Mouse (Mus musculus) G1E (cell line): ENCODE results near the gene Ccnl1. TPM values are rescaled to one million over a fixed set of nuclear protein-coding genes. Genes with fewer than 3 reads are reported as not detected.

Experiments
- ATAC-seq: 2 replicates; pipeline ENCODE4 v1.8.0; 2016; ENCODE audit warnings: mild to moderate bottlenecking; ENCODE audit not compliant: insufficient number of reproducible peaks, poor library complexity, low FRiP score, severe bottlenecking; ENCODE audit errors: extremely low read depth
- DNase-seq: peaks from one replicate; pipeline ENCODE4 v3.0.0; 2012; ENCODE audit warnings: low spot score
- H3K27me3 ChIP-seq: 2 replicates; pipeline ENCODE4 v1.6.1; 2012; ENCODE audit warnings: mild to moderate bottlenecking, low read length, inconsistent platforms; ENCODE audit not compliant: insufficient read depth
- H3K36me3 ChIP-seq: replicated peaks from 2 replicates; pipeline ENCODE3; 2012; ENCODE audit warnings: mild to moderate bottlenecking, inconsistent platforms
- H3K4me1 ChIP-seq: 2 replicates; pipeline ENCODE4 v1.6.1; 2012; ENCODE audit warnings: low read depth, low read length, inconsistent platforms, mixed read lengths; ENCODE audit not compliant: insufficient read depth
- H3K4me3 ChIP-seq: 2 replicates; pipeline ENCODE4 v1.5.1; 2012; ENCODE audit warnings: low read depth, mild to moderate bottlenecking, inconsistent platforms, low read length, moderate library complexity, mixed read lengths
- H3K9me3 ChIP-seq: replicated peaks from 2 replicates; pipeline ENCODE4 v1.6.1; 2012; ENCODE audit warnings: inconsistent platforms
- CTCF ChIP-seq: IDR thresholded peaks from 2 replicates; pipeline ENCODE4 v1.5.1; 2012; ENCODE audit warnings: low read depth, low read length, inconsistent platforms, mixed read lengths
- GATA1 ChIP-seq: IDR thresholded peaks from 2 replicates; pipeline ENCODE4 v1.6.1; 2012; ENCODE audit warnings: borderline replicate concordance, low read length, inconsistent platforms, mixed read lengths
- GATA2 ChIP-seq: IDR thresholded peaks from 2 replicates; pipeline ENCODE4 v1.6.1; 2012; ENCODE audit warnings: low read depth, low read length, inconsistent platforms, borderline replicate concordance
- POLR2AphosphoS5 ChIP-seq: IDR thresholded peaks from 2 replicates; pipeline ENCODE4 v1.6.1; 2012; ENCODE audit warnings: low read depth, low read length, inconsistent platforms; ENCODE audit not compliant: insufficient replicate concordance
- TAL1 ChIP-seq: conservative IDR thresholded peaks from 2 replicates; pipeline ENCODE4 v1.6.1; 2012; ENCODE audit warnings: low read depth, low read length, inconsistent platforms, mixed read lengths
- polyA plus RNA-seq: library from polyadenylated mRNA; stranded (reverse); fragments of >175 nt; gene quantifications from 2 replicates; pipeline ENCODE4 v1.2.3, GENCODE M21; 2012
- total RNA-seq, 2 experiments: library from RNA; stranded (forward) in 1 of 2; stranded (reverse) in 1 of 2; fragments of 200-1000 nt in 1 of 2; fragments of >200 nt in 1 of 2; fragmentation: Nextera tagmentation in 1 of 2; gene quantifications; 2 replicates each; pipeline ENCODE4 v1.2.3; 2014 to 2017

Gene Ccnl1
- total and polyA plus RNA-seq, 3 experiments = 30.5 to 227 (median 167) TPM

GRCm38 (mm10) chr3:65992395-65993340 lies 34.6 kb upstream of the Ccnl1 start:
- TF ChIP-seq TAL1 (no peak), POLR2AphosphoS5 (no peak), GATA1 (no peak), GATA2 (no peak), CTCF (no peak)
- DNase-seq = no peak
- H3K4me1 ChIP-seq = no peaks in the 10 kb centered on the region
- no peak overlapping the region for H3K4me3 ChIP-seq
- H3K9me3 ChIP-seq = no peaks in the 10 kb centered on the region
- H3K27me3 ChIP-seq = peaks cover 19% of the 10 kb centered on the region
- H3K36me3 ChIP-seq = no peaks in the 10 kb centered on the region
- ATAC-seq = no peak

- ATAC-seq (no peak; the same call in 1 of the 2 replicates), DNase-seq (no peak)
- TF ChIP-seq CTCF (no peak), GATA2 (no peak), GATA1 (no peak), POLR2AphosphoS5 (no peak), TAL1 (no peak)
- Histone ChIP-seq H3K4me1 (no peaks in the 10 kb centered on the region), H3K27me3 (peaks cover 24% of the 10 kb centered on the region), H3K36me3 (no peaks in the 10 kb centered on the region), H3K4me3 (no peak overlapping the region), H3K9me3 (no peaks in the 10 kb centered on the region)
These were observed 33.1 kb upstream of the Ccnl1 start for GRCm38 (mm10) chr3:65990957-65991646.

GRCm38 (mm10) chr3:65990524-65990923 lies 32.5 kb upstream of the Ccnl1 start:
- TF ChIP-seq GATA1 = no peak
- TF ChIP-seq TAL1 = no peak
- TF ChIP-seq POLR2AphosphoS5 = no peak
- TF ChIP-seq GATA2 = no peak
- TF ChIP-seq CTCF = no peak
- ATAC-seq = no peak
- Histone ChIP-seq H3K9me3 (no peaks in the 10 kb centered on the region), H3K4me1 (no peaks in the 10 kb centered on the region), H3K27me3 (peaks cover 27% of the 10 kb centered on the region), H3K36me3 (no peaks in the 10 kb centered on the region), H3K4me3 (no peak overlapping the region)
- no peak for DNase-seq

GRCm38 (mm10) chr3:65988711-65989495 lies 30.9 kb upstream of the Ccnl1 start:
- no peak overlapping the region for H3K4me3 ChIP-seq
- DNase-seq = no peak
- no peaks in the 10 kb centered on the region for H3K4me1 ChIP-seq
- no peaks in the 10 kb centered on the region for H3K9me3 ChIP-seq
- H3K36me3 ChIP-seq = no peaks in the 10 kb centered on the region
- TF ChIP-seq TAL1 = no peak
- TF ChIP-seq CTCF = no peak
- no peak for TF ChIP-seq POLR2AphosphoS5
- no peak for TF ChIP-seq GATA2
- TF ChIP-seq GATA1 = no peak
- H3K27me3 ChIP-seq = peaks cover 27% of the 10 kb centered on the region
- no peak for ATAC-seq

- DNase-seq = no peak
- H3K9me3 ChIP-seq = no peaks in the 10 kb centered on the region
These were observed 18.2 kb upstream of the Ccnl1 start for GRCm38 (mm10) chr3:65976296-65976695.

More at GRCm38 (mm10) chr3:65976296-65976695, 18.2 kb upstream of the Ccnl1 start:
- TF ChIP-seq TAL1 (no peak), GATA2 (no peak), GATA1 (no peak), CTCF (no peak), POLR2AphosphoS5 (no peak)
- Histone ChIP-seq H3K27me3 (0 out of 2 replicates have a peak, but pooled peaks cover 2% of the 10 kb centered on the region), H3K4me1 (peaks cover 28% of the 10 kb centered on the region), H3K4me3 (no peak overlapping the region), H3K36me3 (no peaks in the 10 kb centered on the region)
- ATAC-seq = no peak
